Mouse (Mus musculus) bone marrow macrophage, adult 2 months (primary cell): ENCODE results near the gene Sh3rf3.

Experiments used
- CTCF ChIP-seq: IDR thresholded peaks from 2 replicates; pipeline ENCODE4 v1.5.1; 2012; ENCODE audit warnings: low read depth, mild to moderate bottlenecking, low read length, moderate library complexity
- POLR2A ChIP-seq: IDR thresholded peaks from 2 replicates; pipeline ENCODE4 v1.6.1; 2012; ENCODE audit warnings: mild to moderate bottlenecking, low read depth, low read length, borderline replicate concordance

GRCm38 (mm10) chr10:58943661-58944400, 130.7 kb downstream of the Sh3rf3 start:
- TF ChIP-seq CTCF (no peak), POLR2A (no peak)
